Mouse (Mus musculus): ENCODE results near the gene 1700001P01Rik. TPM values are rescaled to one million over a fixed set of nuclear protein-coding genes. Genes with fewer than 3 reads are reported as not detected.

Gene 1700001P01Rik
- polyA plus RNA-seq, 1 experiment from 2014 or later, result 0.98 TPM

- peaks cover 62% of the 10 kb centered on the region for H3K4me1 ChIP-seq
- peaks cover 50% of the 10 kb centered on the region for H3K36me3 ChIP-seq
- no peaks in the 10 kb centered on the region for H3K27me3 ChIP-seq
- no peak for ATAC-seq (ENCODE audit: low FRiP score)
- peak overlapping the region; percentile 32; the same call in 1 of the 2 replicates for H3K27ac ChIP-seq
- 54% methylated on average over 9 of the region's 9 CpGs for WGBS
- H3K4me3 ChIP-seq, result no peak overlapping the region
- H3K4me2 ChIP-seq (replicated peaks), result no peak overlapping the region
- no peak overlapping the region for H3K9ac ChIP-seq
- no peaks in the 10 kb centered on the region for H3K9me3 ChIP-seq (replicated peaks)
Measured at GRCm38 (mm10) chr11:97816916-97817315, 41.2 kb upstream of the 1700001P01Rik start.

GRCm38 (mm10) chr11:97816176-97816575 is 40.5 kb upstream of the 1700001P01Rik start:
- peaks cover 69% of the 10 kb centered on the region for H3K4me1 ChIP-seq
- no peaks in the 10 kb centered on the region for H3K9me3 ChIP-seq (replicated peaks)
- H3K4me3 ChIP-seq, result no peak overlapping the region
- no peak overlapping the region for H3K27ac ChIP-seq
- 0 out of 2 replicates have a peak overlapping the region, but pooled peaks have one; percentile 18 for H3K9ac ChIP-seq
- ATAC-seq (ENCODE audit: low FRiP score), result no peak
- peaks cover 47% of the 10 kb centered on the region for H3K36me3 ChIP-seq
- no peaks in the 10 kb centered on the region for H3K27me3 ChIP-seq
- WGBS, result 78% methylated on average over 5 of the region's 5 CpGs
- no peak overlapping the region for H3K4me2 ChIP-seq (replicated peaks)

- Histone ChIP-seq H3K4me2 (replicated peaks) (no peak overlapping the region), H3K27me3 (no peaks in the 10 kb centered on the region), H3K9me3 (replicated peaks) (no peaks in the 10 kb centered on the region), H3K36me3 (peaks cover 43% of the 10 kb centered on the region), H3K4me1 (peaks cover 73% of the 10 kb centered on the region), H3K9ac (peak overlapping the region; percentile 18; the same call in 1 of the 2 replicates), H3K4me3 (no peak overlapping the region), H3K27ac (no peak overlapping the region)
- WGBS, result 81% methylated on average over 11 of the region's 11 CpGs
- no peak for ATAC-seq (ENCODE audit: low FRiP score)
Measured at GRCm38 (mm10) chr11:97815736-97816135, 40.0 kb upstream of the 1700001P01Rik start.

GRCm38 (mm10) chr11:97813746-97814515 is 38.2 kb upstream of the 1700001P01Rik start:
- no peak for ATAC-seq (ENCODE audit: low FRiP score)
- Histone ChIP-seq H3K36me3 (peaks cover 38% of the 10 kb centered on the region), H3K4me2 (replicated peaks) (no peak overlapping the region), H3K27me3 (no peaks in the 10 kb centered on the region), H3K9ac (no peak overlapping the region), H3K9me3 (replicated peaks) (no peaks in the 10 kb centered on the region), H3K4me1 (peaks cover 80% of the 10 kb centered on the region), H3K27ac (peak overlapping the region; percentile 95), H3K4me3 (no peak overlapping the region)
- WGBS, result 80% methylated on average over 17 of the region's 17 CpGs

- WGBS, result 42% methylated on average over 7 of the region's 7 CpGs
- ATAC-seq (ENCODE audit: low FRiP score), result peak; percentile 42
- Histone ChIP-seq H3K9me3 (replicated peaks) (no peaks in the 10 kb centered on the region), H3K4me2 (replicated peaks) (peak overlapping the region; percentile 44), H3K27ac (peak overlapping the region; percentile 95), H3K36me3 (peaks cover 46% of the 10 kb centered on the region), H3K4me3 (no peak overlapping the region), H3K27me3 (no peaks in the 10 kb centered on the region), H3K9ac (peak overlapping the region; percentile 49; the same call in 1 of the 2 replicates), H3K4me1 (peaks cover 80% of the 10 kb centered on the region)
Measured at GRCm38 (mm10) chr11:97813085-97813484, 37.4 kb upstream of the 1700001P01Rik start.

- Histone ChIP-seq H3K4me3 (0 out of 2 replicates have a peak overlapping the region, but pooled peaks have one; percentile 1), H3K9me3 (replicated peaks) (no peaks in the 10 kb centered on the region), H3K27me3 (no peaks in the 10 kb centered on the region), H3K36me3 (peaks cover 50% of the 10 kb centered on the region), H3K27ac (peak overlapping the region; percentile 95), H3K9ac (peak overlapping the region; percentile 49), H3K4me2 (replicated peaks) (peak overlapping the region; percentile 44), H3K4me1 (peaks cover 80% of the 10 kb centered on the region)
- WGBS, result 21% methylated on average over 3 of the region's 3 CpGs
- ATAC-seq (ENCODE audit: low FRiP score), result peak; percentile 86
Measured at GRCm38 (mm10) chr11:97812491-97812921, 36.8 kb upstream of the 1700001P01Rik start.

GRCm38 (mm10) chr11:97811569-97812362 is 36.0 kb upstream of the 1700001P01Rik start:
- H3K36me3 ChIP-seq, result peaks cover 54% of the 10 kb centered on the region
- no peaks in the 10 kb centered on the region for H3K27me3 ChIP-seq
- H3K9me3 ChIP-seq (replicated peaks), result no peaks in the 10 kb centered on the region
- H3K9ac ChIP-seq, result peak overlapping the region; percentile 49
- 0 out of 2 replicates have a peak overlapping the region, but pooled peaks have one; percentile 1 for H3K4me3 ChIP-seq
- peak overlapping the region; percentile 95 for H3K27ac ChIP-seq
- peak overlapping the region; percentile 44 for H3K4me2 ChIP-seq (replicated peaks)
- peaks cover 78% of the 10 kb centered on the region for H3K4me1 ChIP-seq
- peak; percentile 27 for ATAC-seq (ENCODE audit: low FRiP score)
- 38% methylated on average over 12 of the region's 13 CpGs for WGBS

GRCm38 (mm10) chr11:97810970-97811369 is 35.3 kb upstream of the 1700001P01Rik start:
- Histone ChIP-seq H3K9me3 (replicated peaks) (no peaks in the 10 kb centered on the region), H3K4me3 (no peak overlapping the region), H3K4me1 (peaks cover 83% of the 10 kb centered on the region), H3K27ac (peak overlapping the region; percentile 95; the same call in 1 of the 2 replicates), H3K36me3 (peaks cover 48% of the 10 kb centered on the region), H3K27me3 (no peaks in the 10 kb centered on the region), H3K9ac (no peak overlapping the region), H3K4me2 (replicated peaks) (no peak overlapping the region; the same call in 1 of the 2 replicates)
- no peak for ATAC-seq (ENCODE audit: low FRiP score)
- 15% methylated on average over 3 of the region's 3 CpGs for WGBS

GRCm38 (mm10) chr11:97810356-97810755 is 34.6 kb upstream of the 1700001P01Rik start:
- no peak overlapping the region for H3K27ac ChIP-seq
- H3K4me3 ChIP-seq, result no peak overlapping the region
- peaks cover 83% of the 10 kb centered on the region for H3K4me1 ChIP-seq
- peaks cover 41% of the 10 kb centered on the region for H3K36me3 ChIP-seq
- ATAC-seq (ENCODE audit: low FRiP score), result no peak
- H3K9me3 ChIP-seq (replicated peaks), result no peaks in the 10 kb centered on the region
- 77% methylated on average over 7 of the region's 7 CpGs for WGBS
- H3K27me3 ChIP-seq, result no peaks in the 10 kb centered on the region
- no peak overlapping the region for H3K4me2 ChIP-seq (replicated peaks)
- no peak overlapping the region for H3K9ac ChIP-seq

GRCm38 (mm10) chr11:97809235-97810121 is 33.8 kb upstream of the 1700001P01Rik start:
- H3K9me3 ChIP-seq (replicated peaks), result no peaks in the 10 kb centered on the region
- H3K9ac ChIP-seq, result peak overlapping the region; percentile 18; the same call in 1 of the 2 replicates
- H3K4me2 ChIP-seq (replicated peaks), result no peak overlapping the region; the same call in 1 of the 2 replicates

GRCm38 (mm10) chr11:97808621-97809234 is 33.0 kb upstream of the 1700001P01Rik start:
- ATAC-seq (ENCODE audit: low FRiP score), result no peak
- Histone ChIP-seq H3K4me1 (peaks cover 91% of the 10 kb centered on the region), H3K9ac (peak overlapping the region; percentile 18; the same call in 1 of the 2 replicates), H3K36me3 (peaks cover 31% of the 10 kb centered on the region), H3K27me3 (no peaks in the 10 kb centered on the region), H3K4me2 (replicated peaks) (no peak overlapping the region; the same call in 1 of the 2 replicates), H3K9me3 (replicated peaks) (no peaks in the 10 kb centered on the region), H3K27ac (peak overlapping the region; percentile 55; the same call in 1 of the 2 replicates), H3K4me3 (no peak overlapping the region)
- 36% methylated on average over 5 of the region's 5 CpGs for WGBS

More at GRCm38 (mm10) chr11:97809235-97810121, 33.8 kb upstream of the 1700001P01Rik start:
- H3K4me1 ChIP-seq, result peaks cover 89% of the 10 kb centered on the region
- peaks cover 39% of the 10 kb centered on the region for H3K36me3 ChIP-seq
- 70% methylated on average over 7 of the region's 7 CpGs for WGBS
- no peak overlapping the region for H3K4me3 ChIP-seq
- no peak for ATAC-seq (ENCODE audit: low FRiP score)
- H3K27me3 ChIP-seq, result no peaks in the 10 kb centered on the region
- peak overlapping the region; percentile 55; the same call in 1 of the 2 replicates for H3K27ac ChIP-seq

Data from hindbrain, embryonic 12.5 days (tissue).